9 mouse cellular contexts compared by ENCODE assay signal in genomic region chr13:99099794-99100429, GRCm38 (mm10).
DNase-seq lines count a peak whose midpoint lies in the region; ATAC-seq and TF ChIP-seq lines count a peak whose summit lies in the region.
"Had no signal": no experiment of that assay in that cellular context is flagged by ENCODE, and none has a peak within 500 bp of the region (broad histone marks: within the 10 kb centered on the region; RNA-seq: fewer than 3 reads in every experiment).

No protein-coding gene starts in this region.

- no peak for DNase-seq in gastrocnemius, adult 2 months
- DNase-seq in gastrocnemius, postnatal 4 days (ENCODE audit: low spot score in 2 of 2) = no peak
- DNase-seq in hindbrain, postnatal 0 days (ENCODE audit: low spot score) = peak; percentile 53
- peak; percentile 33 for DNase-seq in neural tube, embryonic 10.5 days (ENCODE audit: extremely low spot score, low spot score)
- no peak for DNase-seq in kidney, adult 8-10 months
- no peak for DNase-seq in lung, postnatal 36 days
- no peak for DNase-seq in heart, adult 9 months (ENCODE audit: low spot score in 2 of 2)
- DNase-seq: heart, postnatal 10 days had no signal

- intact Hi-C loops in gastrocnemius, adult 2 months (cut with DNase I) = loop anchor here (10.0 kb wide), 1 partner anchor 175 kb away; the partner anchor contains the start of gene Tnpo1

- no peak overlapping the region for H3K9ac ChIP-seq in embryonic facial prominence, embryonic 12.5 days
- no peak overlapping the region for H3K9ac ChIP-seq in hindbrain, postnatal 0 days (replicated peaks; ENCODE audit: low read length)

- WGBS in embryonic facial prominence, embryonic 12.5 days = 60% methylated on average over 6 of the region's 6 CpGs
- WGBS in hindbrain, postnatal 0 days = 26% methylated on average over 6 of the region's 6 CpGs

- no peak for TF ChIP-seq CTCF in gastrocnemius, adult 2 months (IDR thresholded peaks at IDR 0.05)
- TF ChIP-seq CTCF in hindbrain, postnatal 0 days (IDR thresholded peaks at IDR 0.05; ENCODE audit: low read depth) = no peak

- H3K4me2 ChIP-seq in embryonic facial prominence, embryonic 12.5 days (replicated peaks) = peak overlapping the region; percentile 21; the same call in 1 of the 2 replicates
- H3K4me2 ChIP-seq in hindbrain, postnatal 0 days (ENCODE audit: low read depth, low read length) = peak overlapping the region; percentile 32

- no peaks in the 10 kb centered on the region for H3K27me3 ChIP-seq in embryonic facial prominence, embryonic 12.5 days
- H3K27me3 ChIP-seq in hindbrain, postnatal 0 days (ENCODE audit: insufficient read depth, low read length) = no peaks in the 10 kb centered on the region

- H3K9me3 ChIP-seq in embryonic facial prominence, embryonic 12.5 days = no peaks in the 10 kb centered on the region
- no peaks in the 10 kb centered on the region for H3K9me3 ChIP-seq in hindbrain, postnatal 0 days (ENCODE audit: low read length)

- H3K4me1 ChIP-seq in embryonic facial prominence, embryonic 12.5 days = no peaks in the 10 kb centered on the region
- H3K4me1 ChIP-seq in hindbrain, postnatal 0 days (ENCODE audit: insufficient read depth, low read length) = no peaks in the 10 kb centered on the region

- peak overlapping the region; percentile 43 for H3K4me3 ChIP-seq in gastrocnemius, adult 2 months
- no peak overlapping the region for H3K4me3 ChIP-seq in embryonic facial prominence, embryonic 12.5 days
- H3K4me3 ChIP-seq in hindbrain, postnatal 0 days (ENCODE audit: low read length) = no peak overlapping the region

- no peak for ATAC-seq in embryonic facial prominence, embryonic 12.5 days (ENCODE audit: insufficient number of reproducible peaks, insufficient read depth, low FRiP score, low TSS enrichment)
- peak; percentile 74 for ATAC-seq in hindbrain, postnatal 0 days

- H3K27ac ChIP-seq in gastrocnemius, adult 2 months = peak overlapping the region; percentile 72
- no peak overlapping the region for H3K27ac ChIP-seq in embryonic facial prominence, embryonic 12.5 days
- peak overlapping the region; percentile 74 for H3K27ac ChIP-seq in hindbrain, postnatal 0 days

- no peaks in the 10 kb centered on the region for H3K36me3 ChIP-seq in embryonic facial prominence, embryonic 12.5 days
- no peaks in the 10 kb centered on the region for H3K36me3 ChIP-seq in hindbrain, postnatal 0 days (ENCODE audit: insufficient read depth, low read length)

Comparison
In these comparisons a context has a peak if more than half of its experiments do, and no peak if none do; other contexts are left out.
1. DNase-seq: peak in hindbrain, postnatal 0 days (single experiment) and neural tube, embryonic 10.5 days (single experiment); none in gastrocnemius, adult 2 months (single experiment), gastrocnemius, postnatal 4 days (0 of 2), kidney, adult 8-10 months (0 of 2), lung, postnatal 36 days (single experiment) and heart, adult 9 months (0 of 2).